Mouse (Mus musculus) ES-Bruce4 (cell line): ENCODE results near the gene Gulp1.

Source experiments
- EP300 ChIP-seq: IDR thresholded peaks from 2 replicates; pipeline ENCODE4 v1.6.1; 2011; ENCODE audit warnings: low read depth, low read length; ENCODE audit not compliant: insufficient read depth
- POLR2A ChIP-seq: IDR thresholded peaks from one replicate; pipeline ENCODE4 v1.8.1; 2011; ENCODE audit warnings: low read length; ENCODE audit not compliant: insufficient read depth

GRCm38 (mm10) chr1:44741256-44741655 is 189.9 kb downstream of the Gulp1 start:
- TF ChIP-seq POLR2A (no peak), EP300 (no peak)
